Mouse (Mus musculus) small intestine, adult 2 months (tissue): ENCODE measurements around the gene Tln2. TPM values are rescaled to one million over a fixed set of nuclear protein-coding genes. Genes with fewer than 3 reads are reported as not detected.

Experiments
- H3K27ac ChIP-seq: fragments of 200-500 bp; 2 replicates; pipeline ENCODE4 v1.5.1; 2012; ENCODE audit warnings: low read depth, low read length, control low read depth, inconsistent platforms; ENCODE audit not compliant: insufficient read depth
- H3K27me3 ChIP-seq: fragments of 200-500 bp; 2 replicates; pipeline ENCODE4 v1.6.1; 2012; ENCODE audit warnings: mild to moderate bottlenecking, moderate library complexity, low read length, inconsistent platforms; ENCODE audit not compliant: control insufficient read depth, insufficient read depth
- H3K36me3 ChIP-seq: fragments of 200-500 bp; 2 replicates; pipeline ENCODE4 v1.6.1; 2012; ENCODE audit warnings: mild to moderate bottlenecking, low read length, control low read depth, inconsistent platforms; ENCODE audit not compliant: control insufficient read depth, insufficient read depth
- H3K4me1 ChIP-seq: fragments of 200-500 bp; 2 replicates; pipeline ENCODE4 v1.6.1; 2012; ENCODE audit warnings: low read length, inconsistent platforms, mixed read lengths; ENCODE audit not compliant: control insufficient read depth, insufficient read depth, insufficient read length
- H3K4me3 ChIP-seq: fragments of 200-500 bp; 2 replicates; pipeline ENCODE4 v1.5.1; 2012; ENCODE audit warnings: low read depth, mild to moderate bottlenecking, control low read depth, inconsistent platforms, low read length, moderate library complexity
- CTCF ChIP-seq: fragments of 200-500 bp; IDR thresholded peaks from 2 replicates; pipeline ENCODE4 v1.5.1; 2012; ENCODE audit warnings: low read depth, mild to moderate bottlenecking, control low read depth, inconsistent platforms, low read length, moderate library complexity, mixed read lengths; ENCODE audit not compliant: insufficient replicate concordance, insufficient read length; ENCODE audit errors: extremely low read depth
- POLR2A ChIP-seq: fragments of 200-500 bp; IDR thresholded peaks from 2 replicates; pipeline ENCODE4 v1.6.1; 2012; ENCODE audit warnings: low read depth, mild to moderate bottlenecking, control low read depth, inconsistent platforms, low read length, moderate library complexity
- WGBS: fragments of 180-500 bp; shearing (Covaris S2); methylation state at CpG from one replicate; pipeline ENCODE4 v1.1.7; 2018; 5-methylcytosine and 5-hydroxymethylcytosine counted together
- polyA plus RNA-seq: library from polyadenylated mRNA; depleted of rRNA; stranded (reverse); fragments of >200 nt; gene quantifications from 2 replicates; pipeline ENCODE4 v1.2.3, GENCODE M21; 2012

Gene Tln2
- polyA plus RNA-seq, 1 experiment: 4.8 TPM

DNA sequence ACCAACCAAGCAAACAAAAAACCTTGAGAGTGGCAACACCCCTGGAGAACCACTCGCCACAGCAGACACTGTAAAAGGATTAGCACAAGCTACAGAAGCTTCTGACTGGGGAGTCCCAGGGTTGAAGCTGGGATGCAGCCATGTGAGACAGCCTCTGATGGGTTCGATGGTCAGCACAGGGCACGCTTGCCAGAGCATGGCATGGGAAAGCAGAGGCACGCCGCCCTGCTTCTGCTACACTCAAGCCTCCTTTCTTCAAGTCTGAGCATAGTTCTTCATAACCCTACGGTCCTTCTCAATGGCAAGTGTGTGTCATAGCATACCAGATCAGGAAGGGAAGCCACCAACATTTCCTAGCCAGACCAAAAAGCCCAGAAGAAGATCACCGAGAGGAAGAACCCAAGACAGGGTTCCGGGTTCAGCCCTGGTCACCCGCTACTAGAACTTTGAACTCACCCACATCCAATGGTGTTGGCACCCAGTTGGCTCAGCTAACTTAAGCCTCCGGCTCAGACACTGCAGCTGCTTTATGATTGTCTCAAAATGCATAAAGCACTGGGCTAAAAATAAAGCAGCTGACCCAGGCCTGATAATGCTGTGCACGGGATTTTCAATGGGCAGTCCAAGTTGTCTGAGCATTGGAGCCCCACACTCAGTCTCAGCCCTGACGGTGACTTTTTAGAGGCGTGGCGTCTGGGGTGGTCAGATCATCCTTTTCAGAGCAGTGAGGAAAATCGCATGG lies 131.0 kb downstream of the Tln2 start:
- 79% methylated on average over 15 of the region's 15 CpGs for WGBS
- no peaks in the 10 kb centered on the region for H3K4me1 ChIP-seq

DNA sequence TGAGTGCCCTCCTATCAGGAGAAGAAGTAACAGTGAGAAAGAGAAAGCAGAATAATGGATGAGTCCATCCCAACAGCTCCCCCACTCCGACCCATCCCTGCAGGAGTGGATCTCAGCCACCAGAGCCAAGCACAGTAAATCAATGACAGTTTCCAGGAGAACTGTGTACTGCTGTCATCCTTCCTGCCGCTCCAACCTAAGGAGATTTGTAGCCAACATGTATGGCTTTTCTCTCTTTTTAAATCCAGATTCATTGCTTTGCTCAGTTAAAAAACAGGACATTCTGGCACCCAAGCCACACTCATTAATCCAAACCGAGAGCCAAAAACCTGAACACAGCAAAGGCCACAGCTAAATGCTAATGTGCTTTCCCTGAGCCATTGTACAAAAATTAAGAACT lies 133.2 kb downstream of the Tln2 start:
- Histone ChIP-seq H3K27ac (no peak overlapping the region), H3K4me1 (no peaks in the 10 kb centered on the region), H3K4me3 (no peak overlapping the region), H3K36me3 (no peaks in the 10 kb centered on the region), H3K27me3 (no peaks in the 10 kb centered on the region)
- no peak for TF ChIP-seq CTCF
- TF ChIP-seq POLR2A: no peak
- 86% methylated on average over 3 of the region's 3 CpGs for WGBS

More for the DNA sequence above, 131.0 kb downstream of the Tln2 start:
- Histone ChIP-seq H3K36me3 (no peaks in the 10 kb centered on the region), H3K27ac (no peak overlapping the region), H3K4me3 (no peak overlapping the region), H3K27me3 (no peaks in the 10 kb centered on the region)
- no peak for TF ChIP-seq CTCF

DNA sequence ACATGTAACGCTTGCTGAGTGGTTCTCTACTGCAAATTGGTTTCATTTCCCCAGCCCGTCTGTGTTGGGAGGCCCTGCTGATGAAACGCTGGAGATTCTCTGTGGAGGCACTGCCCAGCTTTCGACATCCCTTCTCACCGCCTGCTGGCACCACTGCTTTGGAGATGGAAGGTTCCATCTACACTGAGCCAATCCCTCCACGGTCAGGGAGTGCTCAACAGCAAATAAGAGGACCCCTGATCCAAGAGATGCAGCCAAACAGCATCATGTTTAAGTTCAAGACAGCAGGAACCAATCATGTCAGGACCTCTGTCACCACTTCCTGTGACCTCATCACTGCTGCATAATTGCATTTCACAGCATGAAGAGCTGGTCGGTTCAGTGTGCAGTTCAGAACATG lies 135.4 kb downstream of the Tln2 start:
- H3K4me1 ChIP-seq: no peaks in the 10 kb centered on the region
- H3K27ac ChIP-seq: no peak overlapping the region
- H3K4me3 ChIP-seq: no peak overlapping the region
- no peaks in the 10 kb centered on the region for H3K36me3 ChIP-seq
- H3K27me3 ChIP-seq: no peaks in the 10 kb centered on the region
- no peak for TF ChIP-seq POLR2A
- TF ChIP-seq CTCF: no peak
- WGBS: 60% methylated on average over 7 of the region's 7 CpGs

DNA sequence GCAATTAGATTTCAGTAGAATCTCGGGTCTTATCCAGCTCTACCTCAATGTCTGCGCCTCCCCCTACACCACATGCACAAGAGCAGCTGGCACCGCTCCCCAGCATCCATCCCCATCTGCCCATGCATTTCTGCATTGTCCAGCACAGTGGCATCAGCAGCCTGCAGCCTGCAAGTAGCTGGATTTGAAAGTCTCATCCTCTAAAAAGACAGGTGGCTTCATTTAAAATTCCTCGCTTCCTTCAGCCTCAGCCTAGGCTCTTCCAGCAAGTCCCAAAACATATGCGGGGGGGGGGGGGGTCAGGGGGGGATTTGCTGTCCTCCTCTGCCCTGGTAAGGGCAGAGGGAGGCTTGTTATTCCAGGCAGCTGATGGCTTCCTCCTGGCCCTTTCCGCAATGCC lies 141.4 kb downstream of the Tln2 start:
- H3K4me3 ChIP-seq: no peak overlapping the region
- no peaks in the 10 kb centered on the region for H3K27me3 ChIP-seq
- H3K36me3 ChIP-seq: no peaks in the 10 kb centered on the region
- H3K27ac ChIP-seq: no peak overlapping the region
- WGBS: 78% methylated on average over 6 of the region's 6 CpGs
- H3K4me1 ChIP-seq: no peaks in the 10 kb centered on the region
- TF ChIP-seq POLR2A (no peak), CTCF (no peak)

DNA sequence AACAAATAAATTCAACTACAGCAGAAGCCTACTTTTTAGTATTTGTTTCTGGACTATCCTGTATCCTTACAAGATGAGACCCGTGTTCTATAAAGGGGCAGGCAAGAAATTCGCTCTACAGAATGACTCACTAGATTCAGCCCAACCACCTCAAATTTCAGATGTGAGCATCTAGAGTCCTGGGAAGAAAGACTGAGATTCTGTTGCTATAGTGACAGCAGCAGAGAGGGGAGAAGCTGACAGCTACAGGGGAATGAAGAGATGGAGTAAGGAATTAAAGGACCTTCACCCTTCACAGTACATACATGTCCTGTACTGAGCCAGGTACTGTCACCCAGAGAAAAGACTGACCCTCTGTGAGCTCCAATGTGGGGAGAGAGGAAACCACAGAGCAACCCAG lies 148.8 kb downstream of the Tln2 start:
- no peak for TF ChIP-seq POLR2A
- Histone ChIP-seq H3K4me3 (no peak overlapping the region), H3K36me3 (no peaks in the 10 kb centered on the region), H3K4me1 (no peaks in the 10 kb centered on the region), H3K27me3 (no peaks in the 10 kb centered on the region), H3K27ac (no peak overlapping the region)
- WGBS: 83% methylated on average over 2 of the region's 2 CpGs

DNA sequence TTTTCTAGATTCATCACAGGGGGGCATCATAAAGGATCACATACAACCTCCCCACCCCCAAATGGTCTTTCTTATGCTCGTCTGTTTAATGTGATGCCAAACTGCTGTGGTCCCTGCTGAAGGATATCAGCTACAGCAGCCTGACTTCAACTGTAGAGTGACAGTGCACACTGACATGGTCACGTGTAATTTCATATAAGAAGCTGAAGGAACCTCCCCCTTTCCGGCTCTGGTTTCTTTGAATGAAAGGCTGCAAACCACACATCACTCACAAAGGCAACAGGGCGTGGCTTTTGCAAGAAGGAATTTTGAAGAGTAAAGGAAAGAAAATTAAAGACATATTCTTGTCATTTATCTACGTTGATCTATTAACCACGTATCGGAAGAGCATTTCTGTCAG lies 154.8 kb downstream of the Tln2 start:
- no peak overlapping the region for H3K27ac ChIP-seq
- no peak overlapping the region for H3K4me3 ChIP-seq
- no peaks in the 10 kb centered on the region for H3K4me1 ChIP-seq
- no peaks in the 10 kb centered on the region for H3K27me3 ChIP-seq
- no peak for TF ChIP-seq CTCF
- no peak for TF ChIP-seq POLR2A
- WGBS: 81% methylated on average over 7 of the region's 7 CpGs
- H3K36me3 ChIP-seq: no peaks in the 10 kb centered on the region

DNA sequence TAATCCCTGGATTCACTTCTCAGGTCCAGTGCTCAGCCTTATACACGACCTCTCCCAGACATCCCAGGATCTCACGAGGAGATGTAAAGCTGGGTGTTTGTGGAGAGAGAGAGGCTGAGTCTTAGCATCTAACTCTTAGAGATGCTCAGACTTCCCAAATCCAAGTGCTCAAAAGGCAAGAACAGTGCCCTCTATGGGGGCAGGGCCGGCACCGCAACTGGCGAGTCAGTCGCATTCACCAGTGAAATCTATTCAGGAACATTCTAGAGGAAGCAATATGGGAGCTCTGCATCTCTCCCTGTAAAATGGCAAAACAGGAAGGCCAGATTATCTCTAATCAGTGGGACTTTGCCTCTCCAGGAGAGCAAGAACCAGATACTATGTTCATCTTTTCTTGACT lies 159.9 kb downstream of the Tln2 start:
- Histone ChIP-seq H3K36me3 (no peaks in the 10 kb centered on the region), H3K4me3 (no peak overlapping the region), H3K4me1 (no peaks in the 10 kb centered on the region), H3K27ac (no peak overlapping the region), H3K27me3 (no peaks in the 10 kb centered on the region)
- no peak for TF ChIP-seq CTCF
- TF ChIP-seq POLR2A: no peak
- WGBS: 91% methylated on average over 6 of the region's 6 CpGs
